Mouse (Mus musculus) bone marrow, adult 2 months (tissue): ENCODE results near the gene Gata2.

Experiments
- CTCF ChIP-seq: fragments of 200-500 bp; IDR thresholded peaks from 2 replicates; pipeline ENCODE4 v1.5.1; 2011; ENCODE audit warnings: low read length, control low read depth; ENCODE audit not compliant: control insufficient read depth, insufficient read depth
- POLR2A ChIP-seq: fragments of 200-500 bp; IDR thresholded peaks from 2 replicates; pipeline ENCODE4 v1.6.1; 2011; ENCODE audit warnings: low read depth, mild to moderate bottlenecking, control low read depth, low read length, borderline replicate concordance; ENCODE audit not compliant: control insufficient read depth

DNA sequence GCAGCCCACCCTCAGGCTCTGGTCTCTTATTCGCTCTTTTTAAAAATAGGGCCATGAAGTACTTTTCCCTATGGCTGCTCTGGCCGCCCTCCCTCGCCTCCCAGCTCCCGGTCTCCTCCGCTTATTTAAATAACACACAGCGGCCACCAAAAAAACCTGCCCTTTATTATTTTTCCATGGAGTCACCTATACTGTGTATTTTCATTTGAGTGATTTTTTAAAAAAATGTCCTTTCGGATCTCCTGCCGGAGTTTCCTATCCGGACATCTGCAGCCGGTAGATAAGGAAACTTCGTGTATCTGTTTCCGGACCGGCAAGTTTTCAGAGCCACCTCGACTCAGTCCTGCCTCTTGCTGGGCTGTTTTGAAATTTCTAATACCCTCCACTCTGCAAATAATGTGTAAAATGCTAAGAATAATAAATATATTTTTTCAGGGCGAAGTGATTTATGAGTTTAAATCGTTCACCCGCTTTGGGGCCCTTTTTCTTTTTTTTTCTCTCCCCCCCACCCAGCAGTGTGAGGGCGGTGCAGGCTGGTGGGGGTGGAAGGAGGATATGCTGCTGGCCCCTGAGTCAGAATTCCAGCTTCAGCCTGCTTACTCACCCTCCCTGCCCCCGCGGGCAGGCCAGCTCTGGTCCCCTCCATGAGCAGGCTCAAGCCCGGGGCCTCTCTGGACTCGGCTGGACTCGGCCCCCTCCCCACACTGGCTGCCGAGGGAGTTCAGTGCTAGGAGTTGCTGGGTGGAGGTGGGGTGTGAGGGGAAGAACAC, 9.4 kb downstream of the Gata2 start:
- TF ChIP-seq POLR2A, result no peak
- TF ChIP-seq CTCF, result no peak
